Mouse (Mus musculus) skeletal muscle tissue, adult 2 months (tissue): ENCODE measurements at regions not wholly inside any gene's neighbourhood (a gene's known extent, or its start where the extent isn't known, plus 50 kb on each side); places are given as distances from the start of the nearest gene placed in this dataset.
"Not testable (repeated sequence)": the region's sequence is repeated elsewhere in the genome, so short reads cannot be mapped to it uniquely, and the experiment has no call there.

Experiments used
- DNase-seq: peaks from one replicate; pipeline ENCODE4 v3.0.0-alpha.2; 2012; ENCODE audit warnings: low read depth, low spot score

- DNase-seq: not testable (repeated sequence)
Measured at GRCm38 (mm10) chr9:6845281-6845680, 339.0 kb downstream of the Dync2h1 start.

GRCm38 (mm10) chr9:6834936-6835335 is 349.3 kb downstream of the Dync2h1 start:
- not testable (repeated sequence) for DNase-seq

- DNase-seq: no peak
Measured at GRCm38 (mm10) chr9:6834470-6834869, 349.8 kb downstream of the Dync2h1 start.

- no peak for DNase-seq
Measured at GRCm38 (mm10) chr9:6832862-6833261, 351.4 kb downstream of the Dync2h1 start.

- DNase-seq: not testable (repeated sequence)
Measured at GRCm38 (mm10) chr9:6831642-6832041, 352.6 kb downstream of the Dync2h1 start.

GRCm38 (mm10) chr9:6826581-6826980 is 357.7 kb downstream of the Dync2h1 start:
- no peak for DNase-seq

- no peak for DNase-seq
Measured at GRCm38 (mm10) chr9:6825609-6826008, 358.6 kb downstream of the Dync2h1 start.

GRCm38 (mm10) chr9:6823946-6824345 is 360.3 kb downstream of the Dync2h1 start:
- DNase-seq: not testable (repeated sequence)

GRCm38 (mm10) chr9:6823536-6823935 is 360.7 kb downstream of the Dync2h1 start:
- DNase-seq: no peak

- no peak for DNase-seq
Measured at GRCm38 (mm10) chr9:6776671-6777070, 407.6 kb downstream of the Dync2h1 start.

GRCm38 (mm10) chr9:6741478-6741877 is 442.8 kb downstream of the Dync2h1 start:
- no peak for DNase-seq

GRCm38 (mm10) chr9:6736411-6736810 is 447.8 kb downstream of the Dync2h1 start:
- no peak for DNase-seq

- no peak for DNase-seq
Measured at GRCm38 (mm10) chr9:6726411-6726810, 456.8 kb upstream of the Ddi1 start.

- DNase-seq: no peak
Measured at GRCm38 (mm10) chr9:6677225-6677718, 407.6 kb upstream of the Ddi1 start.

GRCm38 (mm10) chr9:6668001-6668969 is 398.6 kb upstream of the Ddi1 start:
- DNase-seq: peak; percentile 61

GRCm38 (mm10) chr9:6665679-6666078 is 396.0 kb upstream of the Ddi1 start:
- no peak for DNase-seq

- no peak for DNase-seq
Measured at GRCm38 (mm10) chr9:6652267-6652994, 382.8 kb upstream of the Ddi1 start.

- no peak for DNase-seq
Measured at GRCm38 (mm10) chr9:6651572-6652236, 382.1 kb upstream of the Ddi1 start.

GRCm38 (mm10) chr9:6645796-6646309 is 376.2 kb upstream of the Ddi1 start:
- DNase-seq: no peak

- DNase-seq: no peak
Measured at GRCm38 (mm10) chr9:6645321-6645720, 375.7 kb upstream of the Ddi1 start.

GRCm38 (mm10) chr9:6617155-6617554 is 347.5 kb upstream of the Ddi1 start:
- DNase-seq: no peak

- no peak for DNase-seq
Measured at GRCm38 (mm10) chr9:6609284-6609627, 339.6 kb upstream of the Ddi1 start.
